Mouse (Mus musculus) stomach, embryonic 16.5 days (tissue): ENCODE data around the gene 6430550D23Rik. TPM values are rescaled to one million over a fixed set of nuclear protein-coding genes. Genes with fewer than 3 reads are reported as not detected.
A peak's percentile ranks its signal among the peaks of the same experiment; 100 is the strongest.

Experiments used
- ATAC-seq: fragments of 200-750 bp; cut with Nextera tagmentation; 2 replicates; pipeline ENCODE4 v1.8.0; 2017; ENCODE audit warnings: moderate number of reproducible peaks, moderate TSS enrichment; ENCODE audit not compliant: insufficient read depth, low FRiP score
- H3K27ac ChIP-seq: fragments of 300-500 bp; sonication (generic); 2 replicates; pipeline ENCODE4 v1.5.1; 2014; ENCODE audit warnings: low read length
- H3K27me3 ChIP-seq: fragments of 300-500 bp; sonication (generic); 2 replicates; pipeline ENCODE4 v1.6.1; 2014; ENCODE audit warnings: low read length, control low read depth, mixed read lengths; ENCODE audit not compliant: control insufficient read depth, insufficient read depth
- H3K36me3 ChIP-seq: fragments of 300-500 bp; sonication (generic); 2 replicates; pipeline ENCODE4 v1.6.1; 2014; ENCODE audit warnings: low read length; ENCODE audit not compliant: control insufficient read depth, insufficient read depth
- H3K4me1 ChIP-seq: fragments of 300-500 bp; sonication (generic); 2 replicates; pipeline ENCODE4 v1.6.1; 2014; ENCODE audit warnings: low read length, control low read depth, mixed read lengths; ENCODE audit not compliant: control insufficient read depth, insufficient read depth
- H3K4me2 ChIP-seq: fragments of 300-500 bp; sonication (generic); 2 replicates; pipeline ENCODE4 v1.6.1; 2014; ENCODE audit warnings: low read depth, low read length, mixed read lengths
- H3K4me3 ChIP-seq: fragments of 300-500 bp; sonication (generic); replicated peaks from 2 replicates; pipeline ENCODE4 v1.5.1; 2014; ENCODE audit warnings: mild to moderate bottlenecking, low read length
- H3K9ac ChIP-seq: fragments of 300-500 bp; sonication (generic); 2 replicates; pipeline ENCODE4 v1.6.1; 2014; ENCODE audit warnings: low read length
- H3K9me3 ChIP-seq: fragments of 300-500 bp; sonication (generic); replicated peaks from 2 replicates; pipeline ENCODE4 v1.6.1; 2016; ENCODE audit warnings: low read length, control low read depth; ENCODE audit not compliant: control insufficient read depth
- WGBS: fragments of 180-500 bp; shearing (Covaris S2); extraction: QIAGEN DNeasy Blood & Tissue Kit; methylation state at CpG from one replicate; pipeline ENCODE4 v1.1.7; 2014; 5-methylcytosine and 5-hydroxymethylcytosine counted together
- polyA plus RNA-seq: library from polyadenylated mRNA; unstranded; fragments of >200 nt; fragmentation: Nextera tagmentation; extraction: Ambion mirVana; gene quantifications from 2 replicates; pipeline ENCODE4 v1.2.1, GENCODE M21; 2015

6430550D23Rik gene
- polyA plus RNA-seq, 1 experiment from 2014 or later: 1.7 TPM

GRCm38 (mm10) chr2:155945580-155945979 lies 62.2 kb downstream of the 6430550D23Rik start:
- Histone ChIP-seq H3K36me3 (no peaks in the 10 kb centered on the region), H3K9ac (0 out of 2 replicates have a peak overlapping the region, but pooled peaks have one; percentile 24), H3K4me3 (no peak overlapping the region), H3K9me3 (no peaks in the 10 kb centered on the region), H3K27me3 (no peaks in the 10 kb centered on the region), H3K4me1 (peaks cover 10% of the 10 kb centered on the region), H3K27ac (no peak overlapping the region), H3K4me2 (no peak overlapping the region)
- 50% methylated on average over 5 of the region's 5 CpGs for WGBS
- ATAC-seq: no peak

- H3K27ac ChIP-seq: no peak within 1 kb of the TSS
- no peak within 1 kb of the TSS for H3K4me2 ChIP-seq
- peaks cover 10% of the 10 kb centered on the region for H3K4me1 ChIP-seq
- H3K9me3 ChIP-seq: no peaks in the 10 kb centered on the region
- H3K4me3 ChIP-seq: no peak within 1 kb of the TSS
- H3K27me3 ChIP-seq: no peaks in the 10 kb centered on the region
- no peaks in the 10 kb centered on the region for H3K36me3 ChIP-seq
- 36% methylated on average over 13 of the region's 13 CpGs for WGBS
- H3K9ac ChIP-seq: 0 out of 2 replicates have a peak within 1 kb of the TSS, but pooled peaks have one; percentile 24
- ATAC-seq: peak; percentile 31; the same call in 1 of the 2 replicates
These were observed 62.7 kb downstream of the 6430550D23Rik start, which contains the start of gene Gdf5 for GRCm38 (mm10) chr2:155945124-155945523. Gdf5 (minus strand) TSS chr2:155945367.

- 79% methylated on average over 4 of the region's 4 CpGs for WGBS
These were observed 63.1 kb downstream of the 6430550D23Rik start for GRCm38 (mm10) chr2:155944685-155945084.

GRCm38 (mm10) chr2:155943463-155943862 lies 64.3 kb downstream of the 6430550D23Rik start:
- H3K4me1 ChIP-seq: peaks cover 10% of the 10 kb centered on the region
- H3K4me2 ChIP-seq: peak overlapping the region; percentile 2; the same call in 1 of the 2 replicates
- WGBS: 6% methylated on average over 8 of the region's 8 CpGs
- no peaks in the 10 kb centered on the region for H3K36me3 ChIP-seq
- peak overlapping the region; percentile 56; the same call in 1 of the 2 replicates for H3K9ac ChIP-seq
- no peak for ATAC-seq
- H3K27me3 ChIP-seq: no peaks in the 10 kb centered on the region
- no peaks in the 10 kb centered on the region for H3K9me3 ChIP-seq
- H3K4me3 ChIP-seq: no peak overlapping the region
- H3K27ac ChIP-seq: no peak overlapping the region

More at GRCm38 (mm10) chr2:155944685-155945084, 63.1 kb downstream of the 6430550D23Rik start:
- ATAC-seq: no peak
- H3K27me3 ChIP-seq: no peaks in the 10 kb centered on the region
- no peak overlapping the region for H3K9ac ChIP-seq
- H3K4me1 ChIP-seq: peaks cover 10% of the 10 kb centered on the region
- no peaks in the 10 kb centered on the region for H3K36me3 ChIP-seq
- no peak overlapping the region for H3K4me2 ChIP-seq
- no peak overlapping the region for H3K4me3 ChIP-seq
- no peak overlapping the region for H3K27ac ChIP-seq
- no peaks in the 10 kb centered on the region for H3K9me3 ChIP-seq

GRCm38 (mm10) chr2:155941697-155942442 lies 65.9 kb downstream of the 6430550D23Rik start:
- Histone ChIP-seq H3K27me3 (no peaks in the 10 kb centered on the region), H3K36me3 (no peaks in the 10 kb centered on the region), H3K4me2 (no peak overlapping the region), H3K27ac (no peak overlapping the region), H3K9ac (no peak overlapping the region), H3K4me3 (no peak overlapping the region), H3K4me1 (peaks cover 10% of the 10 kb centered on the region), H3K9me3 (no peaks in the 10 kb centered on the region)
- no peak for ATAC-seq
- WGBS: 74% methylated on average over 40 of the region's 40 CpGs

- Histone ChIP-seq H3K4me1 (peaks cover 10% of the 10 kb centered on the region), H3K9ac (no peak within 1 kb of the TSS), H3K9me3 (no peaks in the 10 kb centered on the region), H3K36me3 (no peaks in the 10 kb centered on the region), H3K27ac (no peak within 1 kb of the TSS), H3K27me3 (no peaks in the 10 kb centered on the region), H3K4me2 (no peak within 1 kb of the TSS), H3K4me3 (no peak within 1 kb of the TSS)
- WGBS: 94% methylated on average over 3 of the region's 3 CpGs
- no peak for ATAC-seq
These were observed 67.1 kb downstream of the 6430550D23Rik start, which contains the start of gene Gm15557 for GRCm38 (mm10) chr2:155940681-155941080. Gm15557 (plus strand) TSS chr2:155940728.

GRCm38 (mm10) chr2:155939897-155940529 lies 67.8 kb downstream of the 6430550D23Rik start:
- Histone ChIP-seq H3K4me1 (peaks cover 10% of the 10 kb centered on the region), H3K4me3 (no peak overlapping the region), H3K9ac (no peak overlapping the region), H3K9me3 (no peaks in the 10 kb centered on the region), H3K27ac (no peak overlapping the region), H3K4me2 (no peak overlapping the region), H3K36me3 (no peaks in the 10 kb centered on the region), H3K27me3 (no peaks in the 10 kb centered on the region)
- no peak for ATAC-seq
- 62% methylated on average over 7 of the region's 7 CpGs for WGBS

- peak; percentile 94 for ATAC-seq
- Histone ChIP-seq H3K36me3 (no peaks in the 10 kb centered on the region), H3K9me3 (no peaks in the 10 kb centered on the region), H3K9ac (peak within 1 kb of the TSS; percentile 82), H3K4me2 (peak within 1 kb of the TSS; percentile 88), H3K4me3 (peak within 1 kb of the TSS; percentile 73), H3K4me1 (peaks cover 12% of the 10 kb centered on the region), H3K27ac (peak within 1 kb of the TSS; percentile 94), H3K27me3 (no peaks in the 10 kb centered on the region)
- under 1% methylated on average over 38 of the region's 38 CpGs for whole genome bisulfite sequencing
These were observed 78.0 kb downstream of the 6430550D23Rik start, which contains the start of gene Uqcc1 for GRCm38 (mm10) chr2:155929531-155930442. Uqcc1 (minus strand) TSS chr2:155930310.
